Mouse (Mus musculus) granulocyte monocyte progenitor cell, adult 5-6 weeks (primary cell): ENCODE measurements around the gene Gm28374. TPM values are rescaled to one million over a fixed set of nuclear protein-coding genes. Genes with fewer than 3 reads are reported as not detected.
"Not testable (repeated sequence)": the region's sequence is repeated elsewhere in the genome, so short reads cannot be mapped to it uniquely, and the experiment has no call there.

Experiments used
- ATAC-seq: replicated peaks from 2 replicates; pipeline ENCODE4 v1.8.0; 2016; ENCODE audit warnings: mild to moderate bottlenecking, moderate TSS enrichment, inconsistent platforms; ENCODE audit not compliant: poor library complexity, severe bottlenecking
- total RNA-seq, 2 experiments: library from RNA; stranded (forward) in 1 of 2; stranded (reverse) in 1 of 2; fragments of 200-712, 200-1000 nt in 1 of 2; fragments of >200 nt in 1 of 2; fragmentation: Nextera tagmentation in 1 of 2; gene quantifications; 2 replicates each; pipeline ENCODE4 v1.2.3; 2014 to 2017

Gene Gm28374
- total RNA-seq (2014; fragmentation: Nextera tagmentation), result not detected in 2 replicates
- not detected in 2 replicates for total RNA-seq (2017)

- no peak for ATAC-seq
Observed at GRCm38 (mm10) chr19:6082156-6082555, at the start of gene Gm28374. TSS of gene Gm28374 (minus strand) at chr19:6082256.

- not testable (repeated sequence) for ATAC-seq
Observed at GRCm38 (mm10) chr19:6130414-6131128, 48.5 kb upstream of the Gm28374 start.

- ATAC-seq, result peak; percentile 92
Observed at GRCm38 (mm10) chr19:6127760-6128341, 45.8 kb upstream of the Gm28374 start, which contains the start of gene Snx15. TSS of gene Snx15 (minus strand) at chr19:6128304.

- ATAC-seq, result no peak
Observed at GRCm38 (mm10) chr19:6126789-6127580, 44.9 kb upstream of the Gm28374 start.

GRCm38 (mm10) chr19:6126289-6126688 lies 44.2 kb upstream of the Gm28374 start:
- no peak for ATAC-seq

GRCm38 (mm10) chr19:6124898-6125297 lies 42.8 kb upstream of the Gm28374 start:
- ATAC-seq, result no peak

GRCm38 (mm10) chr19:6123330-6123729 lies 41.3 kb upstream of the Gm28374 start:
- ATAC-seq, result no peak

- ATAC-seq, result no peak
Observed at GRCm38 (mm10) chr19:6121761-6122160, 39.7 kb upstream of the Gm28374 start.

- no peak for ATAC-seq
Observed at GRCm38 (mm10) chr19:6118677-6119185, 36.7 kb upstream of the Gm28374 start.

- ATAC-seq, result peak; percentile 83
Observed at GRCm38 (mm10) chr19:6117986-6118676, 36.1 kb upstream of the Gm28374 start, which contains the start of gene Sac3d1. TSS of gene Sac3d1 (minus strand) at chr19:6118650.

- ATAC-seq, result no peak
Observed at GRCm38 (mm10) chr19:6117346-6117985, 35.4 kb upstream of the Gm28374 start.

- no peak for ATAC-seq
Observed at GRCm38 (mm10) chr19:6116113-6116850, 34.2 kb upstream of the Gm28374 start.

- no peak for ATAC-seq
Observed at GRCm38 (mm10) chr19:6113116-6113515, 31.1 kb upstream of the Gm28374 start.

- no peak for ATAC-seq
Observed at GRCm38 (mm10) chr19:6105586-6105985, 23.5 kb upstream of the Gm28374 start, which contains the start of gene Naaladl1. TSS of gene Naaladl1 (plus strand) at chr19:6105782.

- ATAC-seq, result 0 out of 2 replicates have a peak, but pooled peaks have one; percentile 20
Observed at GRCm38 (mm10) chr19:6104476-6104875, 22.4 kb upstream of the Gm28374 start.

- no peak for ATAC-seq
Observed at GRCm38 (mm10) chr19:6102169-6102853, 20.3 kb upstream of the Gm28374 start.

- no peak for ATAC-seq
Observed at GRCm38 (mm10) chr19:6101186-6101585, 19.1 kb upstream of the Gm28374 start.

- ATAC-seq, result peak; percentile 70
Observed at GRCm38 (mm10) chr19:6097847-6098246, 15.8 kb upstream of the Gm28374 start.
